Mouse (Mus musculus): ENCODE results near the gene Gabbr1. TPM values are rescaled to one million over a fixed set of nuclear protein-coding genes. Genes with fewer than 3 reads are reported as not detected.
"Not testable (repeated sequence)": the region's sequence is repeated elsewhere in the genome, so short reads cannot be mapped to it uniquely, and the experiment has no call there.

The Gabbr1 gene
- total RNA-seq (2017), result 1.3 and 3.5 TPM in 2 replicates

DNA sequence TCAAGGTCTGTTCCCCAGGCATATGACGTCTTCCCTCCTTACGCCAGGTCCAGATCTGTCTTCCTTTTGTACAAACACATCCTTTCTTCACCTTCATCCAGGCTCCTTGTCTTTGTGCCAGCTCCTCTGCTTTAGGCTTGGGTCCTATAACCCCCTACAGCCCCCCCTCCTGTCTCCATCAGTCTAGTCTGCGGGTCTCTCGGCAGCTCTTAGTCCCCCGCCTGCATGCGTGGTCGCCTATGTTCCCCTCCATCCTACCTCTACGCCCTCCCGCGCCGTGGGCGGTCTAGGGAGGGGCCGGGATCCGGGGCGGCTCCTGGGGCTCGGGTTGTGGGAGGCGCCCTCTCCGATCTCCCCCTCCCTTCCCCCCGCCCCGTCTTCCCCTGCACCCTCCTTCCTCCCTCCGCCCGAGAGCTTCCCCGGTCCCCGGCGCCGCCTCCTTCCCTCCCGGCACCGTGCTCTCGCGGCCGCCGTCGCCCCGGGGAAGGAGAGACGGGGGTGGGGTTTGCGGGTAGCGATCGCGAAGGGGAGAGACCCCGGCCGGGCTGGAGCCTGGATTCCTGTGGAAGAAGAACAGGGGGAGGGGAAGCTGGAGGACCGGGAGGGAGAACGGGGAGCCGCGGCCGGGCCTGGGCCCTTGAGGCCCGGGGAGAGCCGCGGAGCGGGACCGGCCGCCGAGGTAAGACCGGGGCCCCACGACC lies at the start of gene Gabbr1:
Gene Gabbr1, plus strand, starts transcription at position 356 of the 701 bp plus-strand sequence.
- peak; percentile 64 for ATAC-seq (replicated peaks; ENCODE audit: low read depth, poor library complexity, severe bottlenecking)

DNA sequence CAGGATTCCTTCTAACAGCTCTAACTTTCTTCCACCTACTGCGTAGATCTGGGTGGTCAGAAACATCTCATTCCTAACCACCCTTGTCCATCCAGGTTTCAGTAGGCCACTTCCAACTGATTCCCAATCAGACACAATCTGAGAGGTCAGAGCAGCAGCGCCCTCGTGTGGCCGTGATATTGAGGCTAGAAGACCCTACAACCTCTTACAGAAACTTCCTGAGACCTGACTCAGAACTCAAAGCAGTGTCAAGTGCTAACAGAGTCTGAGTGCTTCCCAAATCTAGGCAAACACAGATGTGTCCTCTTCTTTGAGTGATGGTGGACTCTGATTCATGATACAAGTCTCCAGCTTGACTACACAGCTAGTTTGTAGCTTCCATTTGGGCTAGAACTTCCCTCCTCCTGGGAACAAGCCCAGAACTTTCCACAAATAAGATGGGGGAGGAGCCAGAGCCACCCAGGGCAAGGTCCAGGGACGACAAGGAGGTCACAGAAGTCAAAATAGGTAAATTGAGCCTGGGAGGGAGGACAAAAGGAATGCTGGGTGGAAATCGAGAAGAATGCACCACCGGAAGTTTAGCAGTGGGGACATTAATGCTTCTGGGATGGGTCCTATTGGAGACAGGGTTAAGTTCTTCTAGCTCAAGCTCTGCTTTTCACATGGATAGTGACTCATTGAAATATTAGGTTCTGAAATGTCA lies 48.6 kb upstream of the Gabbr1 start:
- ATAC-seq (replicated peaks; ENCODE audit: low read depth, poor library complexity, severe bottlenecking), result 0 out of 2 replicates have a peak, but pooled peaks have one; percentile 48

DNA sequence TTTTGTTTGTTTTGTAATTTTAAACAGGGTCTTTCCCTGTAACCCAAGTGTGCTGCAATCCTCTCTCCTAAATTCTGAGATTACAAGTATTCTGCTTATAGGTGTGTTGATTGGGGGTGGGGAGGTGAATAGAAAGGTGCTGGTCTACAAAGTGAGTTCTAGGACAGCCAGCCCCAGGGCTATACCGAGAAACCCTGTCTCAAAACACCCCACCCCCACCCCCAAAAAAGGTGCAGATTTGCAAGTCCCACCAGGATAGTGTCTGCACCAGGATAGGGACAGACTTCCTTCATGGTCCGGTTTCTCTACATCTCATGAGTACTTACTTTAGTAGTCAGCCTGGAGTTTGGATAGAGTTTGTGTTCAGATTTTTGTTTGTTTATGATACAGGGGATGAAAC lies 47.3 kb upstream of the Gabbr1 start:
- ATAC-seq (replicated peaks; ENCODE audit: low read depth, poor library complexity, severe bottlenecking), result no peak

DNA sequence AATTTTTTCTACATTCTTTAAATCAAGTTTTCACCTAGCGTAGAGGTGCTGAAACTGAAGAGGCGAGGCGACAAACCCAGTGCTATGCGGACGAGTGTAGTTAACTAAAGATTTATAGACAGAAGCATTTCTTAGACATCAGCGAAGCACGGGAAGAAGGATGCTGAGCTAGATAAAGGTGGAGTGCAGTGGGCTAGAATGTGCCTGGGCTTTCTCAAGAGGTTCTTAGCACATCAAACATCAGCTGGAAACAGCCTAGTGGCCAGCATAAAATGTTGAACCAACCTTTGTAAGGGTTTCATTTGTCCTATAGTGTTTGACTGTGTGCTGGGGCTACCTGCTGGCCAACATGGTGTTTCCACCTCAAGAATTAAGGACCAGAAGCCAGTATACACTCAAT lies 44.9 kb upstream of the Gabbr1 start, which contains the start of gene Zfp57:
Gene Zfp57, plus strand, starts transcription at position 301 of the 400 bp plus-strand sequence.
- no peak for ATAC-seq (replicated peaks; ENCODE audit: low read depth, poor library complexity, severe bottlenecking)

DNA sequence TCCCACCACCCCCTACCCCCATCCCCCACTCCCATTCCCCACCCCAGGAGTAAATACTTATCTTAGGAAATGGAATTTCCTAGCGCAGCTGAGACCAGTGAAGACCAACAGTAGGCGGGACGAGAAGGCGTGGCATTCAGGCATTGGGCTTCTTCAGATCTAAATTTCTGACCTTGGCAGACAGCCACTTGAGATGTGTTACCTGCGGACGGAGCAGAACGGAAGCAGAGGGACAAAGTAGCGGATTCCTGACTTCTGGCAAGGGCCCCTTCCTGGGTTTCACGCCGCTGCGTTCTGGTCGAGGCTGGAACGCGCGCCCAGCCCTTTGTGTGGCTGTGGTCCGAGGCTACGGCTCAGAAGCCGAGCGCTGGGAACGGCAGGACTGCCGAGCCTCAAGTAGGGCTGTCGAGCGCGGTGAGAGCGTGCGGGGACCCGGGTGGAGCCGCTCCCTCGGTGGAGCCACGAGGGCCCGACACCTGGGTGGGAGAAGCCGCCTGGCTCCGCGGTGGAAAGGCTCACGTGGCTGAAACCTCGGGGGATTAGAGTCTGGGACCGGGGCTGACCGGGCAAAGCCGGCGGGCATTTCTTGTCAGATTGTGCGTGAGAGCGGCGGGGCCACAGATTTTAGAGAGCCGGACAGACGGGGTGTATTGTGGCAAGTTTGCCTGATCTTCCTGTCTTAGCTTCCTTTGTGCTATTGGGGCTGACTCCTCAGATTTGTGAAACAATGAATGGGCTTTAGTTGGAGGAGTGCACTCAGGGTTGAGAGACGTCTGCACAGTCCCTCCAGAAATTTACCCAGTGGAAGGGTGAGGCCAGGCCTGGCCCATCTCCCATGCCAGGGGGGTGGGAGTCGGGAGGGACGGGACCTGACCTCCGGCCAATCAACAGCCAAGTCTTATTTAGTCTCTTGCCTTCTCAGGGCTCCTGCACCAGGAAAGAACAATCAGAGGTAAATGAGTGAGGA lies 43.1 kb upstream of the Gabbr1 start:
- ATAC-seq (replicated peaks; ENCODE audit: low read depth, poor library complexity, severe bottlenecking), result peak; percentile 62

DNA sequence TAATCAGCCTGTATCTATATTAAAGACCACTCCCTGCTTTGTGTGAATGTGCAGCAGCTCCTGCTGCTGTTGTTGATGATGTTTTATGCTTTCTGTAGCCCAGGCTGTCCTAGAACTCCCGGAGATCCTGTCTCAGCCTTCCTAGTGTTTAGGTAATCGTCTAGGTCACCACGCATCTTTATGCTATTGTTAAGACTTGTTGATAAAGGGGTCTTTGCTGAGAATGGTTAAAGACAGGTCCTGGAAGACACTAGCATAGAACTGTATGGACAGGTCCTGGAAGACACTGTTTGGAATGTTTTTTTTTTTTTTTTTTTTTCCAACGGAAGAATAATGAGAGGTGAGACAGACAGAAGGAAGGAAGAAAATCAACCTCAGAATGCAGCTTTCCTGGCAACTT lies 42.4 kb upstream of the Gabbr1 start:
- no peak for ATAC-seq (replicated peaks; ENCODE audit: low read depth, poor library complexity, severe bottlenecking)

DNA sequence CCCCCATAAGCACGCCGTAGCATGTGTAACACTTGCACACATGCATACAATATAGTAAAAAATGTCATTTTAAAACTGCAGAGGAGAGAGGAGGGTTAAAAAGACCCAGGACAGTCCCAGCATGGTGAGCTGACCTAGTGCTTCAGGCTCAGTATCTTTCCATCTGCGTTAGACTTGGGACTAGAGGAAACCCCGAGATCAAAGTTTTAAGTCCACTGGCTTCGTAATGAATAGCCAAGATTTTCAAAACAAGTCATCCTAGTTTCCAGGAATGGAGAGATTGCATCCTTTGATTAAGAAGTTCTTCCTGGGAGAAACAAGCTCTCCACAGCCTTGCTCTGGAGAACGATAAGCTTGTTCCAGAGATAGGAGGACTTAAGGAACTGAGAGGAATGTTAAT lies 37.6 kb upstream of the Gabbr1 start:
- ATAC-seq (replicated peaks; ENCODE audit: low read depth, poor library complexity, severe bottlenecking), result no peak

DNA sequence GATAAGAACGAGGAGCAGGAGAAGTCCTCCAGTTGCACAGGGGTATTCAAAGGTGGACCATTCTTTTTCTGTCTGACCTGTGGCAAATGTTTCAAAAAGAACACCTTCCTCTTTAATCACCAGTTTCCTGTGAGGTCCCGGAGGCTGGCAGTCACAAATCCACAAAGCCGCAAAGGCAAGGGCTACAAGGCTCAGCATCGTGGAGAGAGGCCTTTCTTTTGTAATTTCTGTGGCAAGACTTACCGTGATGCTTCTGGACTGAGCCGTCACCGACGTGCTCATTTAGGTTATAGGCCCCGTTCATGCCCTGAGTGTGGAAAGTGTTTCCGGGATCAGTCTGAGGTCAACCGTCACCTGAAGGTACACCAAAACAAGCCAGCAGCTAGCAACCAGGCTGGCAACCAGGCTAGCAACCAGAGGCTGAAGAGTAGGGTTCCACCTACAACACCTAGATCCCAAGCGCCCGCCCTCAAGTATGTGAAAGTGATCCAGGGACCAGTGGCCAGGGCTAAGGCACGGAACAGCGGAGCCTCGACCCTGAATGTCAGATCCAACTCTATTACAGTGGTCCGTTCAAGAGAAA lies 36.2 kb upstream of the Gabbr1 start:
- ATAC-seq (replicated peaks; ENCODE audit: low read depth, poor library complexity, severe bottlenecking), result peak; percentile 91

DNA sequence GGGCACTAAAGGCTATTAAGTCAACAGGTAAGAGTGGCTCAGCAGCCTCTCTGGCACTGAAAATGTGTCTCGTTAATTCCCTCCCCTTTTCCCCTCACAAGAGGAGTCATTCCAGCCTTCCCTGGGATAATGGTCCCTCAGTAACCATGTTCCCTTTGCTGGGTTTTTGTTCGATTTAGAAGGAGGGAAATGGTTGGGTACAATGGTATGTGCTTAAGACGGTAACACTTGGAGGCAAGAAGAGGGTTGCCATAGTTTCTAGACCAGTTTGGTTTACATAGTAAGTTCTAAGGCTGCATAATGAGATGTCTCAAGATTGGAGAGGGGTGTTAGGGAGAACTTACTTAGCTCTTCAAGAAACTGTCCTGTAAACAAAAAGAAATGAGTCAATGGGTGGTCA lies 34.0 kb upstream of the Gabbr1 start:
- no peak for ATAC-seq (replicated peaks; ENCODE audit: low read depth, poor library complexity, severe bottlenecking)

DNA sequence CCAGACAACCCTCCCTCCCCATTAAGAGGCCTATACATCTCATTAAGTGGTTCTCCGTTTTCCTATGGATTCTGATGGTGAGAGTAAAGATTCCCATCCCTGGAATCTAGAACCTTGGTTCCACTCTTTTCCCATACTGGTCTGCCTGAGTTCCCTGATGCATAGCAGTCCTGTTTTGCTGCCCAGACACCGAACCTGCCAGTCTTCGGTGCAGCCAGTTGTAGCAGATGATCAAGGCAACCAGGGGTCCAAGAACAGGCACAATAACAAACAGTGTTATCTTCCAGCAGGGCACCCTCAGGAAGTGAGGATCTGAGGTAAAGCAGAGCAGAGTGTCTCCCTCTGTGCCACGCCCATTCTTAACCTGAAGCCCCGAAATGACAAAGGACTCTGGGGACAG lies 33.6 kb upstream of the Gabbr1 start:
- ATAC-seq (replicated peaks; ENCODE audit: low read depth, poor library complexity, severe bottlenecking), result no peak

DNA sequence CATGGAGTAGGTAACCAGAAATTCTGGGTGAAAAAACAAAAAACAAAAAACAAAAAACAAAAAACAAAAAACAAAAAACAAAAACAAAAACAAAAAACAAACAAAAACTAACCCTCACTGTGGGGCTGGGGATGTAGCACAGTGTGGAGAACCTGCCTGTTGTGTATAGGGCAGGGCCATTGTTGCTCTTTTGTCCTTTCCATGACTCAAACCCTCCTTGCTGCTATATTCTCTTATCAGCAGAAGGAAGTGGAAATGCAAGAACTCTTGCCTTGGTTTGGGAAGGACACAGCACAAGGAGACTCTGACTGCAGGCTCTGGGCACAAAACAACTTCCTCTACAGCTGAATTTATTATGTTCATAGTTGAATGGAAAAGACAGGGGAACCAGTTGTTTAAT lies 29.4 kb upstream of the Gabbr1 start:
- no peak for ATAC-seq (replicated peaks; ENCODE audit: low read depth, poor library complexity, severe bottlenecking)

DNA sequence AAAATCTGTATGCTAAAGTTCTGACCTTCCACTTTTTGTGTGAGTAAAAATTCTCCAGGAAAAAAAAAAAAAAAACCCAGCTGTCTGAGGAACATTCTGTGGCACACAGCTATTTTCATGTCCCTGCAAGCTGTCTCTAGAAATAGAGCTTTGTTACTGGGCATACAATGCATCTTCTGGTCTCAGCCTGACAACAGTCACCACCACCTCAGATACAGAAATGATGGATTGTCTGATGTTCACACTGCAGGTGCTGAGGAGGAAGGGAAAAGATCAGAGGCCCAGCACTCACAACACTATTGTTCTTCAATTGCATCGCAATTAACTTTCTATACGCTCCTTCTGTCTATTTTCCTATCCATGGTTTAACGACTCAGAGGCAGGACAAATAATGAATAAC lies 27.4 kb upstream of the Gabbr1 start:
- ATAC-seq (replicated peaks; ENCODE audit: low read depth, poor library complexity, severe bottlenecking), result no peak

DNA sequence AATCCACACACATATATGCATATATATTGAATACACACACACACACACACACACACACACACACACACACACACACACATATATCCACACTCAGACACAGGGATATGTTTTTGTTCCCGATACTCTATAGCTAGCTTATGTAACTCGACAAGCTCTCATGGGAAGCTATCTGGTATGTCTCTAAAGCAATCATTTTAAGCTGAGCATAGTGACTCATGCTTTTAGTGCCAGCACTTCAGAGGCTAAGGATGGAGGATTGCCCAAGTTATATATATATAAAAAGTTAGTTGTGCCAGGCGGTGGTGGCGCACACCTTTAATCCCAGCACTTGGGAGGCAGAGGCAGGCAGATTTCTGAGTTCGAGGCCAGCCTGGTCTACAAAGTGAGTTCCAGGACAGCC lies 26.5 kb upstream of the Gabbr1 start:
- ATAC-seq (replicated peaks; ENCODE audit: low read depth, poor library complexity, severe bottlenecking), result not testable (repeated sequence)

DNA sequence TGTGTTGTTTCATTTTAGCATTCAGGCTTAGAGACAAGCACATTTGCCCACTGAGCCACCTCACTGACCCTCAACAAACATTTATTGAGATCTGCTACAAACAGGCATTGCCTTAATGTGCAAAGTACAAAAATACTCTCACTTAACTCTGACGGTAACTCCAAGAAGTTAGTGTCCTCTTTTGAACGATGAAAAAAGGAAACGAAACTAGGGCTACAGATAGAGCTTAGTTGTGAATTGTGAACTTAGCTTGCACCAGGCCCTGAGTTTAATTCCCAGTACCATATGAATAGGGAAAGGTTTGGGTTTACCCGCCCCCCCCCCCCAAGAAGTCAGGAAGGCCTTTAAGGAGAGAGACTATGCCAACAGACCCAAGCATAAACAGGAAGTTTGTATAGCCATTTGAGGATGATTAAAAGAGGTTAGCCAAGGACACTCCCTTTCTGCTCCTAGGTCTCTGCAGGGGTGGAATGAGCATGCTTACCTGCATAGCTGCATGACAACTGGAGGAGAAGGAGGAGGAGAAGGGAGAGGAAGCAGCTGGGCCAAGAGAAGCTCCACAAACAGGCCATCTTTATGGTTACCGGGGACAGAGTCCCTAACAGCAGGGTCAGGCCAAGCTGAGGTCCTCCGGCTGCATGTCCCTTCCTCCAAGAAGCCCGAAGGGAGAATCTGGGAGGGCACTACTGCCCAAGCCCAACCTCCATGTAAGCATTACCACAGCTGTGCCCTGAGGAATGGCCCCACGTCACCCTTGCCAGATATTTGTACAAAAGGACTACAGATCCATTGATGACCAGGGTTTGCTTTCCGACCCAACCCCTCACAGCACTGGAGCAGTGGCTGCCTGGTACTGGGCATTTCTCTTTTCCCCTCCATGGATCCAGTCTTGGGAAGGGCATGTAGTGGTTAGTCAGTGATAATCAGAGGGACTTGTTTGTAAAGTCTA lies 22.9 kb upstream of the Gabbr1 start, which contains the start of gene Mog:
Gene Mog, minus strand, starts transcription at position 771 of the 949 bp plus-strand sequence.
- no peak for ATAC-seq (replicated peaks; ENCODE audit: low read depth, poor library complexity, severe bottlenecking)

DNA sequence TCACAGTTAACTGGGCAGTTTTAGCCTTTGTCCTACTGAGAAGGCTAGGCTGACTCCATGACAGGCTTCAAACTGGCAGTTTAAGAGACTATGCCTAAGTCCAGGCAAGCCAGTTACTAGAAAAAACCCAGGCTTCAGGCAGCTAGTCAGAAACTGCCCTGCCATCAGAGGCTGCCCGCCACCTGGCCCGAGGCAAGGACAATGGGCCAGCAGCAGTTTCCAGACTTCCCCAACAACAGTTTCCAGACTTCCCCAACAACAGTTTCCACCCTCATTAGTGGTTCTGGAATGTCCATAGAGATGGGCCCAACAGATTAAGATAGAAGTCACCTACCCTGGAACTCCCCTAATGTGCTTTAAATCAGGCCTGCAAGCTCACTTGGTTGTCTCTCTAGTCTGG lies 19.3 kb upstream of the Gabbr1 start:
- no peak for ATAC-seq (replicated peaks; ENCODE audit: low read depth, poor library complexity, severe bottlenecking)

DNA sequence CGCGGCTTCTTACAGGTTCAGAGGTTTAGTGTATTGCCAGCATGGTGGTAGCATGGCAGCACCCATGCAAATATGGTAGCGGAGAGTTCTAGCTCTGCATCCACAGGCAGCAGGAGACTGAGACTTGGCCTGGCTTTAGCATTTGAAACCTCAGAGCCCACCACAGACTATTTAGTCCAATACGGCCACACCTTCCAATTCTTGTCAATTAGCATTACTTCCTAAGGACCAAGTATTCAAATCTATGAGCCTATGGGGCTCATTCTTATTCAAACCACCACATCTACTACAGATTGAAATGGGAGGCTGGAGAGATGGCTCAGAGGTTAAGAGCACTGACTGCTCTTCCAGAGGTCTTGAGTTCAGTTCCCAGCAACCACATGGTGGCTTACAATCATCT lies 18.3 kb upstream of the Gabbr1 start:
- ATAC-seq (replicated peaks; ENCODE audit: low read depth, poor library complexity, severe bottlenecking), result no peak

DNA sequence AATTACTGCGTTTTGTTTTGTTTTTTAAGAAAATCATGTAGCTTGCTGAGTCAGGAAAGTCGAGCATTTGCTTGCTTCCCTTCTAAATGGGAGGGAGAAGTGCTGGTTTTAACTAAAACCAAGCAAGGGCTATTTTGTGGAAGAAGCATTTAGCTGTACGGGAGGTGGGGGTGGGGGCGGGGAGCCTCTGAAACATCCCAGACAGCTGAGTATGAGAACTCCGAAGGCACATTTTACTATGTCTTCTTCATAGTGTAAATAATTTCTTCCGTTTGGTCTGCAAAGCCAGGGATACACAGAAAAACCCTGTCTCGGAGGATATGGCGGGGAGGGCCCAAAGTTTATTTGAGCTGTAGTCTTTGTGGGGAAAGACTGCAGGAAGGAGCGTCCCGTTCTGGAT lies 17.6 kb upstream of the Gabbr1 start:
- ATAC-seq (replicated peaks; ENCODE audit: low read depth, poor library complexity, severe bottlenecking), result no peak

DNA sequence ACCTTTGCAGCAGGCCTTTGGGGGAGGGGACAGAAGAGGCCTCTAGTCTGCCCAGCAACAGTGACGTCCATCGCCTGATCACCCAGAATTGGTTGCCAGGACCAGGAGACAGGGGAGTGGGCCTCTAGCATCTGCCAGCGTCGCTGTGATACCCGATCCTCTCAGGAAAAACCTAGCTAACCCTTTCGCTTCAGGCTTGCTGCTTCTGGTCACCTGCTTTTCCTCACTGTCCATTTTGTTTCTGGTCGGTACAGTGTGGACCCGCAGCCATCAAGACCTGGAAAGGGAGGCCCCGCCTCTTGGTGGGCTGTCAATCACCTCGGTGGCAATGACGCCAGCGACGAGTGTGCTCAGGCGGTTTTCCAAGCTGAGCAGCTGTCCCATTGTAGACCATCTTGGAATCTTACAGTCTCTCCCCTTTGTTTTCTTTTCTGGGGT lies 17.1 kb upstream of the Gabbr1 start:
- ATAC-seq (replicated peaks; ENCODE audit: low read depth, poor library complexity, severe bottlenecking), result peak; percentile 98

DNA sequence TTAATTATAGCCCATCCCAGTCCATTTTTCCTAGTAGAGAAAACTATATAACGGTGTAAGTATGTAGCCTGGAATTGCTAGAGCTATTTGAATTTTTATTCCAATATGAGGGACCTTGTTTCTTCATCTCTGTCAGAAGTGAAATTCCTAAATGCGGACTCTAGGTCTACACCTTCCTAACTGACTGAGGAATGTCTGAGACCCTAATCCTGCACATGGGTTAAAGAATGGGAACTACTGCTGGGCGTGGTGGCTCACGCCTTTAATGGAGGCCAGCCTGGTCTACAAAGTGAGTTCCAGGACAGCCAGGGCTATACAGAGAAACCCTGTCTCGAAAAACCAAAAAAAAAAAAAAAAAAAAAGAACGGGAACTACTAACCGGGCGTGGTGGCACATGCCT lies 16.6 kb upstream of the Gabbr1 start:
- no peak for ATAC-seq (replicated peaks; ENCODE audit: low read depth, poor library complexity, severe bottlenecking)

Data from common myeloid progenitor, adult 5-6 weeks (primary cell).